Mouse (Mus musculus): ENCODE data around the gene Wdr25.

Gene Wdr25

GRCm38 (mm10) chr12:108939317-108939716, 45.9 kb downstream of the Wdr25 start:
- no peak for DNase-seq

- no peak for DNase-seq
Measured at GRCm38 (mm10) chr12:108940255-108940654, 46.8 kb downstream of the Wdr25 start.

GRCm38 (mm10) chr12:108941282-108941681, 47.9 kb downstream of the Wdr25 start:
- DNase-seq, result no peak

- DNase-seq, result no peak
Measured at GRCm38 (mm10) chr12:108942203-108942923, 48.9 kb downstream of the Wdr25 start.

- no peak for DNase-seq
Measured at GRCm38 (mm10) chr12:108953011-108953550, 59.6 kb downstream of the Wdr25 start.

GRCm38 (mm10) chr12:108953838-108954237, 60.4 kb downstream of the Wdr25 start:
- no peak for DNase-seq

GRCm38 (mm10) chr12:108954456-108954855, 61.0 kb downstream of the Wdr25 start:
- DNase-seq, result no peak

GRCm38 (mm10) chr12:108958483-108958882, 65.1 kb downstream of the Wdr25 start:
- no peak for DNase-seq

GRCm38 (mm10) chr12:108958991-108959638, 65.7 kb downstream of the Wdr25 start:
- DNase-seq, result no peak

- DNase-seq, result no peak
Measured at GRCm38 (mm10) chr12:108959639-108960219, 66.3 kb downstream of the Wdr25 start.

GRCm38 (mm10) chr12:108960225-108960624, 66.8 kb downstream of the Wdr25 start:
- DNase-seq, result no peak

- no peak for DNase-seq
Measured at GRCm38 (mm10) chr12:108967631-108968030, 74.2 kb downstream of the Wdr25 start.

- DNase-seq, result no peak
Measured at GRCm38 (mm10) chr12:108968031-108968430, 74.6 kb downstream of the Wdr25 start.

- no peak for DNase-seq
Measured at GRCm38 (mm10) chr12:108971446-108971845, 78.0 kb downstream of the Wdr25 start.

GRCm38 (mm10) chr12:108972234-108972633, 78.8 kb downstream of the Wdr25 start:
- no peak for DNase-seq

- DNase-seq, result no peak
Measured at GRCm38 (mm10) chr12:108979977-108980376, 86.5 kb downstream of the Wdr25 start.

GRCm38 (mm10) chr12:108981941-108982683, 88.7 kb downstream of the Wdr25 start:
- no peak for DNase-seq

GRCm38 (mm10) chr12:108982684-108982960, 89.2 kb downstream of the Wdr25 start:
- no peak for DNase-seq

GRCm38 (mm10) chr12:108983496-108983895, 90.1 kb downstream of the Wdr25 start:
- DNase-seq, result no peak

- no peak for DNase-seq
Measured at GRCm38 (mm10) chr12:108984471-108984870, 91.0 kb downstream of the Wdr25 start.

- no peak for DNase-seq
Measured at GRCm38 (mm10) chr12:108985025-108985424, 91.6 kb downstream of the Wdr25 start.

- no peak for DNase-seq
Measured at GRCm38 (mm10) chr12:108987448-108987847, 94.0 kb downstream of the Wdr25 start.

GRCm38 (mm10) chr12:108990425-108990824, 97.0 kb downstream of the Wdr25 start:
- DNase-seq, result no peak
